Mouse (Mus musculus): ENCODE results near the gene Evi5.
A peak's percentile ranks its signal among the peaks of the same experiment; 100 is the strongest.
"Not testable (repeated sequence)": the region's sequence is repeated elsewhere in the genome, so short reads cannot be mapped to it uniquely, and the experiment has no call there.

Evi5 gene

DNA sequence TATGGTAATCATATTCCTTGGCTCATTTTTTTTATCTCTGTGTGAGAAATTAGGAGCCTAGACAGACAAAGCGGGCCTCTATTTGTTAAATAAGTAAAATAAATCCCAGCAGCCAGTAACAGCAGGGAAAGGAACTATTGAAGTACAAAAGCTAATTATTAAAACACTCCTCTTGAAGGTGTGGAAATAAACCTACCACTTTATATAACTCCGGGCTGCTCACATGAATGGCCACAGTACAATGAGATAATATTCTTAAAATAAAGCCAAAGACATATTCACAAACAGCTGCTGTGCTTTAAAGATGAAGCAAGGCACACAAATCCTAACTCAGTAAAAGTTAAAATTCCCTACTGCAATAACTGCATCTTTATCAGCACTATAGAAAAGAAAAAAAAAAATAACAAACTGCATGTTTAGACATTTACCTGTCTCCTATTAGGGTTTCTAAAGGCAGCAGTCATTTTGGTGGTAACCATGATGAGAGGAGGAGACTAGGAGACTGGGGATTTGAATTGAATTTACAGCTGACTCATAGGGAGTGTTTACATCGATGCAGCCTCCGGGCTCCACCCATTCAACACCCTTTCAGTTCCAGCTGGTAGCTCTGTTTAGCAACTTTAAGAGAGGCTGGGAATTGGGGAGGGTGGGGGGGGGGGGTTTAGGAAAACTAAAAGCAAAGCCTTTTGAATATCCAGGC lies at the start of gene Evi5:
Gene Evi5 (minus strand): TSS at position 547 of the 700 bp plus-strand sequence.
- no peak for DNase-seq (ENCODE audit: low read depth in 1 of 2, low spot score in 2 of 2)

DNA sequence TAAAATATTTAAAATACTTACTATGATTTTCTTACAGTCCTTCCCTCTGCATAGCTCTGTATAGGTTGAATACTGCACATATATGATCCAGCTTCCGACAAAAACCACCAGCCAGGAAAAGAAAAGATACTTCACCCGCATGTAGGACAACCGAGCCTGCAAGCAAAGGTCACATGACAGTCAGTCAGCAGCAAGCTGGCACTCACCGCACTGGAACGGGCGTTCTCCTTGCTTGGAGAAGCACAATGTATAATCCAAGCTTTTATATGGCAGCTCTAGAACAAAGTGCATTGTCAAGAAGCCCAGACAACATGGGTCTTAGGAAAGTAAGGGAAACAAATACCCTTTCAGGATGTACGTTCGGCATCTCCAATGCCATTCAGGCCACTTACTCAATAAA lies 49.7 kb upstream of the Evi5 start:
- no peak for DNase-seq (ENCODE audit: low read depth in 1 of 2, low spot score in 2 of 2)

DNA sequence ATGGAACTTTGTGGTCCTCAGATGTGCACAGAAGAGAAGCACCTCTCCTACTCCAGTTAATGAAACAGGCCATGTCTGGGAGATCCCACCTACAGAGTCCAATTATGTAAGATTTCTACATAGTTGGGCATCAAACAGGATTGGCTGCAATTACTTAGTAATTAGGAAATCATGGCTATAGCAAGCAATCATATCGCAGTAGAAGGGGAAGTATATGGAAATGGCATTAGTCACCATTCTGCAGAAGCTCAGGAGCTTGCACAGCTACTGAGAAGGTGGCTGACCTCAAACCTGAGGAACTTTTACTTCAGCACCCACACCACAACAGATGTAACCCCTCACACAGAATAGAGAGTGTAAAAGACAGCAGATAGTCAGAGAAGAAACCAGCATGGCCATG lies 47.9 kb upstream of the Evi5 start:
- no peak for DNase-seq (ENCODE audit: low read depth in 1 of 2, low spot score in 2 of 2)

DNA sequence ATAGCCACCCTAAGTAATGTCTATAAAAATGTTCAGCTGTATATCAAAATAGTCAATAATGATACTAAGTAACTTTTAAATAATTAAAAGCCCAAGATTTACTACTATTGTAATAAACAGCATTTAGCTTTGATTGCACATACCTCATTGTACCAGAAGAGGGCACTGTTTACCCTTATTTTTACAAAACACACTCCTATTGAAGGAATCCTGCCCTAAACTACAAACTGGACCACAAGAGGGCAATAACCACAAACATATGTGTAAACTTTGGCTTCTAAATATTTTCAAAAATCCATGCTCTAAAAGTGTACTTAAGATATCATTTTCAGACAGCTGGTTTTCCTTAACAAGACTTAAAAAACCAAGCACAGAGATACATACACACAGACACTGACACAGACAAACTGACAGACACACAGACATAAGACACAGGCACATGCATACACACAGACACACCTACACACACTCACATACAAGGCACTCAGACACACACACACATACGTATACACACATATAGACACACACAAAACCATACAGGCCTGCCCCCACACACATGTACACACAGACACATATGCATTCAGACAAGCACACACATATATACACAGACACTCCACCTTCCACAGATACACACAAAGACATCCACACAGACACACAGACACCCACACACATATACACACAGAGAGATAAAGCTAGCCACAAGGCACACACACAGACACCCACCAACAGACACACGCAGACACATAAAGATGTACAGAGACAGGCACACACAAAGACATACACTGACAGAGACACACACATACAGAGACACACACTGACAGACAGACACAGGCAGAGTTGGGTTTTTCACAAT lies 46.7 kb upstream of the Evi5 start:
- DNase-seq (ENCODE audit: low read depth in 1 of 2, low spot score in 2 of 2): no peak

DNA sequence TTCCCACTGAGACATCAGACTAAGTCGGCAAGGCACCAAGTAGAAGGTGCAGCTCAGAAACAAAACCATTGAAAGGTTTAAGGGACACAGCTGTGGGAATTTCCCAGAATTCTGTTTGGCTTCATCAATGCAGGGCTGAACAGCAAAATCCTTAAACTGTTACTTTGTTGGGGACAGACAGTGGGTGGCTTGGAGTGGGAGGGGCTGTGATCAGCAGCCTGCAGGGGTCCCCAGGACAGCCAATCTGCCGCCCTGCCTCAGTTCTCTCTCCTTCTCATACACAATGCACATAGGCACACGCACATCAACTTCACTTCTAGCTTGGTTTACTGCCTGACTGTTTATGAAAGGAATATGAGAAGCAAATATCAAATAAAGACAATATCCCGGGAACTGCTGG lies 40.4 kb upstream of the Evi5 start:
- no peak for DNase-seq (ENCODE audit: low read depth in 1 of 2, low spot score in 2 of 2)

DNA sequence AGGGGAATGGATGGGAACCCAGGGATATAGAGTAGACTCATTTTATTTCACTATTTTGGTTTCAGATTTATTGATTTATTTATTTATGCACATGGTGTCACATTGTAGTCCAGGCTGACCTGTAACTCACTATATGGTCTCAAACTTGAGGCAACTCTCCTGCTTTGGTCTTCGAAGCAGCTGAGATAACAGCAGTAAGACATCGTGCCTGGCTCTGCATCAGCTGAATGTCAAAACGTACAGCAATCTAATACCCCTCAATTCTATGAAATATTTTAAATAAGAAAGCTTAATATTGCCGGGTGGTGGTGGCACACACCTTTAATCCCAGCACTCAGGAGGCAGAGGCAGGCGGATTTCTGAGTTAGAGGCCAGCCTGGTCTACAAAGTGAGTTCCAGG lies 36.1 kb upstream of the Evi5 start:
- DNase-seq (ENCODE audit: low read depth in 1 of 2, low spot score in 2 of 2): no peak

DNA sequence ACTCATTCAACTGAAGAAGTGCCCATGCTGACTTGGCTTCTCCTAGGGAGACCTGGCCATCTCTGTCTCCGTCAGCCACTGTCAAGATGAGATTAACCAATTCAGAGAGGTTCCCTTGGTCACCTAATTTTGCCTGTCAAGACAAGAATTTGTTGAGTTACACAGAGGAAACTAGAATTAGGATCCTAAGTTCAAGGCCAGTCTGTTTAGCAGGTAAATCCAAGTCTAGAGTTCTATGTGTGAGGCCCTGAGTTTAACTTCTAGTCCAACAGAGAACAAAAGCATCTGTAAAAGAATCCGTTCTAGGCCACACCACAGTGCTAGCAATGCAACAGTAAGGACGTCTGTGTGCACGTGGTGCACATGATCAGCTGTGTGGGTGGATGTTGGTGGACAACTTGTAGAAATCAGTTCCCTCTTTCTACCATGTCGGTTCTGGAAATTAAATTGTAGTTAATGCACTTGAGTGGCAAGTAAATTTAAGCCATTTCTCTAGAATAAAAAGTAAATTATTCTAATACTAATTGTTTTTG lies 35.2 kb upstream of the Evi5 start:
- no peak for DNase-seq (ENCODE audit: low read depth in 1 of 2, low spot score in 2 of 2)

DNA sequence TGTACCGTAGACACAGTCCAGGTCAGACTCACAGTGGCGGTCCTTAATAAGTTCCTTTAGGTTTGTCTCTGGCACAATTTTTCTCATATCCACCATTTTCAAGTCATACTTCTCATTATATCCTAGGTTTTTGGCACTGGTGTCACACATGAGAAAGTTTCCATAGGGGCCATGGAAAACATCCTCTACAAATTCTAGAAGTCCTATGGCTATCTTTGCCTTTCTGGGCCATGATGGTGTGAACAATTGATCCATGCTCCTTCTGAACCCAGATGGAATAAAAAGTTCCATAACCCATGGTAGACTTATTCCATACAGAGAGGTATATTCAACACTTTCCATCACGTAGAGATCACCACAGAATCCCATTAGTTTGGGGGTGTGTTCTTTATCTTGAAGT lies 34.8 kb upstream of the Evi5 start:
- DNase-seq (ENCODE audit: low read depth in 1 of 2, low spot score in 2 of 2): no peak

DNA sequence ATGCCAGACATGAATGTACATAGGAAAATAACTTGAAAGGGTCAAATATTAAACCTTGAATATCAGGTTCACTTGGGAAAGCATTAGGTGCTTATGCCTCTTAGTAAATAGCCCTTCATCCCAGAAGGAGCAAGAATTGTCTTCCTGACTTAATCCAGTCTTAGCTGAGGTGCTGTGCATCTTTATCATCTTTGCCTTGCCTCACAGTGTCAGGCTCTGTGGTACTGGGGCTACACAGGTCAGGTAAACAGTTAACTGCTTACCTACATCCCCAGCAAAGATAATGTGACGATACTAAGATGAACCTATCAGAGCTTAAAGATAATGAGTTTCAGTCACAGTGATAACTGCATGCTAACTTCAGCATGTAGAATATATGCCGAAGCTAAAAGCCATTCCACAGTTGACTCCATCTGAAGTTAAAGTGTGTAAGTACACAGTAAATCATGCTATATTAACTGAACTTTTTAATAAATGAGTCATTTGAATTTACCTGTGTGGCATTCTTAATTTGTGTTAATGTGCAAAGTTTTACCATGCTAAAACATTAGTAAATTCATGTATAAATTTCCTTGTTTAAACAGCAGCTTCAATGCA lies 33.7 kb upstream of the Evi5 start:
- no peak for DNase-seq (ENCODE audit: low read depth in 1 of 2, low spot score in 2 of 2)

DNA sequence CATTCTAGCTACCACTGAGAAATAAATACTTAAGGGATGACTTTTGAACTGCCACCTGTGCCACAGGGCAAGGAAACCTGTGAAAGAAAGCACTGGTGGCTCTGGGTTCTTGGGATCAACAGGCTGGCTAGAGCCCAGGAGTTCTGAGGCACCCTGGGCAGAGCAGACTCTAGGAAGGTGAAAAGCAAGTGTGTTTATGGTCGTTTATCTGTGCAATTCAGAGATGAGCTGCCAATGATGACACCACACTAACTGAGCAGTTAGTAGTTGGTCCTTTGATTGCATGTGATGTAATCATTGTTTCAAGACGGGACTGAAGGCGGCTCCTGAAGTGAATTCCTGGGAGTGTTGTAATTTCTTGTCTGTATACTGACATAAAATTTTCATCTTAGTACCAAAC lies 29.4 kb upstream of the Evi5 start:
- no peak for DNase-seq (ENCODE audit: low read depth in 1 of 2, low spot score in 2 of 2)

DNA sequence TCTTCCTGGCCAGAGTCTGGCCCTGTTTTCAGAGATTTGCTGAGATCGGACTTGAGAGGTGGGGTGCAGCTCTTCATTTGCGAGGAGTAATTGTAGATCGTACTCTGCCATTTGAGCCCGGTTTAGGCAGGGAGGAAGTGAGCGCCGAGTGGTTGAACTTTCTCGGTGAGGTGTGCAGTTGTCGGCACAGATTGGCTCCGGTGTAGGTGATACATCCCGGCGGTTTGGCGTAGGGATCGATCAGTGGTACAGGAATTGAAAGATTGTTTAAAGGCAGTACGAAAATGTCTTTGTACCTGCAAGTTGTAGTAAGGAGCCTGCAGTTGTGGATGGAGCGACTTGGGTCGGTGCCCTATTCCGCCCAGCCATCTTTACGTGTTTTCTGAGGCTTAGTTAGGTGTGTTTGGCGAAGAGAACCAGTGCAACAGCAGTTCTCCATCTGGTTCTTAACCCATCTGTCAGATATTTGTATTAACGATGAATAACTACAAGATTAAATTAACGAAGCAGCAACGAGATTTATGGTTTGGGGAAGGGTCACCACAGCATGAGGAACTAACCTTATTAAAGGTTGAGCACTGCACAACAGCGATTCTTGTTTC lies 26.2 kb upstream of the Evi5 start:
- no peak for DNase-seq (ENCODE audit: low read depth in 1 of 2, low spot score in 2 of 2)

DNA sequence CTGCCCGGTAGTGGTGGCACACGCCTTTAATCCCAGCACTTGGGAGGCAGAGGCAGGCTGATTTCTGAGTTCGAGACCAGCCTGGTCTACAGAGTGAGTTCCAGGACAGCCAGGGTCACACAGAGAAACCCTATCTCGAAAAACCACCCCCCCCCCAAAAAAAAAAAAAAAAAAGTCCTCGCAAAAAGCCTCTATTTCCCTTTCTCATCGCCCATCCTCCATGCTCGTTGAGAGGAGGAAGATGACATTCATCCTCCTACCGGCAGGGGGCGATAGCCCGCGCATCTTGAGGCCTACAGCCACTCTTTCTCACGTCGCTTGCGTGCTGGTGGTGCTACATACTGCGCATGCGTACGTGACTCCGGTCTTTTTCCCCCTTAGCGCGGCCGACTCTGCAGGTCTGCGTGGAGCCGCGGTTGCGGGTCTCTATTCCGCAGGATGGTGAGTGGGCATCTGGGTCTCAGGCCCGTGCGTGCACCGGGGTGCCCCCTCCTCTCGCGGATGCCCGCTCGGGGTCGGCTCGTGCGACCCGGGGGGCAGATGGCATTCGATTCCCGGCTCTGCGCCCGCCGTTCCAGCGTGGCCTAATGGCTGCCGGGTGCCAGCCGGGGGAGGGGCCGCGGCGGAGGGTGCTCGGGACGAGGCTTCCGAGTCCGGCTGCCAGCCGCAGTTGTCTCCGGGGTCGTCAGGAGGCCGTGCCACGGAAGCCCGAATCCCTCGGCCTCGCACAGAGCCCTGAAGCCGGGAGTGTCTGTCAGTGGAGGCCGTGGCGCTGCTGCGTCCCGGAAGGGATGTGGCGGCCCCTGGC lies 25.5 kb upstream of the Evi5 start, which contains the start of gene Rpl5:
Gene Rpl5 (plus strand): TSS at position 297 of the 808 bp plus-strand sequence.
- DNase-seq (ENCODE audit: low read depth in 1 of 2, low spot score in 2 of 2): peak; percentile 86 to 93

DNA sequence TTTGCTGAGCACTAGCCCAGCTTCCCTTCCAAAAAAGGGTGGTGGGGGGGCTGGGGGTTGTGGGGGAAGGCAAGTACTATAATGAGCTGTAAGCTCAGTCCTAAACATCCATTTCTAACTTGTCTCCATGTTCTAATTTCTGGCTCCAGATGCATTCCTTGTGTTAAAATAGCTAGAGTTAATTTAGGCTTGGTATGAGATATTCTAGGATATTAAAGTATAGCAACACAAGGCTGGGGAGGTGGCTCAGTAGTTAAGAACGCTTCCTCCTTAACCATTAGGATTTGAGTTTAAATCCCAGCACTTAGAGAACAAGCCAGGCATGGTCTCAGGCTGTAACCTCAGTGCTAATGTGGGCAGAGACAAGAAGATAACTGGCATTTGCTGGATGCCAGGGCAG lies 21.4 kb upstream of the Evi5 start:
- DNase-seq (ENCODE audit: low read depth in 1 of 2, low spot score in 2 of 2): no peak

DNA sequence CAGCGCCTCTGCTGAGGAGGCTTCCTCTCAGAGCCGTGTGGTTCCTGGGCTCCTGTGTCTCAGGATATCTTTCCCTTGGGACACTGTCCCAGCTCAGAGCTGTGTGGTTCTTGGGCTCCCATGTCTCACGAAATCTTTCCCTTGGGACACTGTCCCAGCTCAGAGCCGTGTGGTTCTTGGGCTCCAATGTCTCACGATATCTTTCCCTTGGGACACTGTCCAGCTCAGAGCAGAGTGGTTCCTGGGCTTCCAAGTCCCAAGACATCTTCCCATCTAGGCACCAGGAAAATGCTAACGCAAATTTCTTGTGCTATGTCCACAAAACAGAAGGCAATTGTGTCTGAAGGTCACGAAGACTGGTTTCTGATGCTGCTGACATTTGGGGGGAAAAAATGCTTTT lies 19.8 kb upstream of the Evi5 start:
- no peak for DNase-seq (ENCODE audit: low read depth in 1 of 2, low spot score in 2 of 2)

DNA sequence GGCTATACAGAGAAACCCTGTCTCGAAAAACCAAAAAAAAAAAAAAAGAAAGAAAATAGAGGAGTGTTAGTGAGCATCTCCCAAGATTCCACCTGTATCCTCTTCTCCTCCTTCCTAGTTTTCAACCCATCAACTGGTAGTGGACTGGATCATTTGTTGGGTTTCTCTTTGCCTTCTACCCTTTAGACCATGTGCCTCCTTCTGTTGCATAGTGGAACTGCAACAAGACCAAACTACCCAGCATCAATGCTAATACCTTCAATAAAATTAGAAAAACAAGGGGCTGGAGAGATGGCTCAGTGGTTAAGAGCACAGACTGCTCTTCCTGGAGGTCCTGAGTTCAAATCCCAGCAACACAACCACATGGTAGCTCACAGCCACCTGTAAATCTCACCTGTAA lies 16.6 kb upstream of the Evi5 start:
- not testable (repeated sequence) for DNase-seq (ENCODE audit: low read depth in 1 of 2, low spot score in 2 of 2)

DNA sequence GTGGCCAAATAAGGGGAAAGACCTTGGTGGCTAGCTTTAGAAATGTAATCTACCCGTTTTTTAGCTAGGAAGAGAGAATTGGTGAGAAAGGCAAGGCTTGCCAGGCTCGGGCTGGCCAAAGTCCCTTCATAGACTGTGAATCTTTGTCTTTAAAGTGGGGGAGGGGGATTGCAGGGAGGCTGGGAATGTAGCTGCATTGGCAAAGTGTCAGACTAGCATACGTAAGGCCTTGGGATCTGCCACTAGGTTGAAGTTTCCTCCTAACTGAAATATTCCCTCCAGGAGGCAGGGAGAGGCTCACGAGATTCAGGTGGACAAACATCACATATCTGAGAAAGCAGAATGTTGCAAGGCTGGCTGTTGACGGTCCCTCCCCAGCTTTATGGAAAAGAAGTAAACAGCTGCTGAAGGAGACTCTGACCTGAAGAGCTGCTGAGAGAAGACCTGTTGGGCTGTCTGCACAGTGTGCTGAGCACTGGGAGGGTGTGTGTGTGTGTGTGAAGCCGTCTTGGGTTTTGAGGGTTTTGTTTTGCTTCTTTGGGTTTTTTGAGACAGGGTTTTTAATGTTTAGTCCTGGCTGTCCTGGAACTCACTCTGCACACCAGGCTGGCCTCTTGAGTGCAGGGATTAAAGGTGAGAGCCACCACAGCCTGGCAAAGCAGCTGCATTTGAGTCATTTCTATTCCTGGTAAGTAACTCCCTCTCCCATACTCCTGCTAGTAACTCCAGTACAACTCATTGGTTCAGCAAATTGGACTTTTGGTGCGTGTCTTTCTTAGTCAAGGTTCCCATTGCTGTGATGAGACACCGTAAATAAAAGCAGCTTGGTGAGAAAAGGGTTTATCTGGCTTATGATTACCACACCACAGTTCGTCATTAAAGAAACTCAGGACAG lies 15.3 kb upstream of the Evi5 start:
- DNase-seq (ENCODE audit: low read depth in 1 of 2, low spot score in 2 of 2): no peak

DNA sequence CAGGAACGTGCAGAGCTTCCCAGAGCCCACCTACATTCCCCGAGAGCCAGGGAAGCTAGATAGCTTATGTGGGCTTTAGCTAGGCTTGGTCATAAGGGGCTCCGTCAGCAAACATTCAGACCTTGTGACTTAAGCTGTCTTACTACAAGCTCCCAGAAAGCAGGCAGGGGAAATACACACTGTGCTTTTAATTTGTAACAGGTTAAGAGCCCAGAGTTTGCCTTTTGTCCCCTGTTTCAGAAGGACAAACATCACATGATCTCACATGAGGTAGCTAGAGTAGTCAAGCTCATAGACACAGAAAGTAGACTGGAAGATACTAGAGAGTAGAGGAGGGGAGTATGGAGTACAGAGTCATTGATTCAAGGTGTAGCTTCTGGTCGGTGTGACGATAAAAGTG lies 5.8 kb upstream of the Evi5 start:
- no peak for DNase-seq (ENCODE audit: low read depth in 1 of 2, low spot score in 2 of 2)

DNA sequence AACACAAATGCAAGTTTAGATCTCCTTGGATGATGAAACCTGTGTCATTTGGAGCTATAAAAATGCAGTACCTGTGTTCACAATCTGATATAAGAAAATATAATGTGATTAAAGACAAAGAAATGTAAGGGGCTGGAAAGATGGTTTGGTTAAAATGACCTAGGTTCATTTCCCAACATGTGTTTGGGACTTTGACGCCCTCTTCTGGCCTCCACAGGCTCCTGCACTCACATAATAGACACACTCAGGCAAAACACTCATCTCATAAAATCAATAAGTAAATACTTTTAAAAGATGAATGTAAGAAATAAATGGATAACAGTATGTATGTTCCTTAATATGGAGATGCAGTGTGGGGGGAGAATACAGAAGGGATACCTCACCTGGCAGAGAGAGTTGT lies 2.1 kb upstream of the Evi5 start:
- no peak for DNase-seq (ENCODE audit: low read depth in 1 of 2, low spot score in 2 of 2)

DNA sequence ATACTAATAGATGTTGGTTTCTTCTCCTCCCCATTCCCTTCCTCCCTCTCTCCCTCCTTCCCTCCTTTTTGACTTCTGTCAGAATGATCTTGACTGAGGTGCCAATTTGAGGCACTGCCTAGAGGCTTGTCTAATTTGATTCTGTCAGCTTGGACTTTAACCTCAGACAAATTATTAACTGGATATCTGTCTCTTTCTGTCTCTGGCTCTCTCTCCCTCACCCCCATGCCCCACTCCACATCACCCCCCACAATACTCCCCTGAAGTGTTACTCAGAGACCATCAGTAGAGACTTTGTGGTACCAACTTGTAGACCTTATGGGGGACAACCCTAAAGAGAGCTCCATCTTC lies 329 bp upstream of the Evi5 start:
- no peak for DNase-seq (ENCODE audit: low read depth in 1 of 2, low spot score in 2 of 2)

DNA sequence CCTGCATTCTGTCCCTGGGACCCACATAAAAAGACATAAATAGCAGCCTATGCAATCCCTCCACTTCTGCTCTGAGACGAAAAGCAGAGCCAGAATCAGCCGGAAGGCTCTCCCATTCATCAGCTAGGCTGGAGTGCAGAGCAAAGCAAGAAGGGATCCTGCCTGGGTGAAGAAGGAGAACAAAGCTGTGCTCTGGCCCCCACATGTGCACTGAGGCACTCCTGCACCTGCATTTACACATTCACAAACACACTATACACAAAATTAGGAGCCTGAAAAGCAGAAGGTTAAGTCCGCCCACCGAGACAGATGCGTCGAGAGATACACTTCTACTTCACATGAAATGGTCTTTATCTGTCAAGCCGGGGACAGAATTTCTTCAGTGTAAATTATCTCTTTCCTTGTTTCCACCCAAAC lies 1.0 kb downstream of the Evi5 start:
- DNase-seq (ENCODE audit: low read depth in 1 of 2, low spot score in 2 of 2): no peak
